Mouse (Mus musculus) forebrain, embryonic 14.5 days (tissue): ENCODE results near the gene Anks1b. TPM values are rescaled to one million over a fixed set of nuclear protein-coding genes. Genes with fewer than 3 reads are reported as not detected.

ENCODE experiments used
- ATAC-seq: fragments of 200-750 bp; cut with Nextera tagmentation; 2 replicates; pipeline ENCODE4 v1.8.0; 2017; ENCODE audit warnings: mild to moderate bottlenecking, moderate library complexity
- DNase-seq: peaks from one replicate; pipeline ENCODE4 v3.0.0-alpha.2; 2015; ENCODE audit warnings: low spot score
- H3K27ac ChIP-seq: fragments of 300-500 bp; sonication (generic); 2 replicates; pipeline ENCODE4 v1.5.1; 2014; ENCODE audit warnings: low read depth, mild to moderate bottlenecking, control low read depth, low read length, moderate library complexity
- H3K27me3 ChIP-seq: fragments of 300-500 bp; sonication (generic); replicated peaks from 2 replicates; pipeline ENCODE4 v1.6.1; 2014; ENCODE audit warnings: low read length, control low read depth, mixed read lengths; ENCODE audit not compliant: control insufficient read depth, insufficient read depth
- H3K36me3 ChIP-seq: fragments of 300-500 bp; sonication (generic); 2 replicates; pipeline ENCODE4 v1.6.1; 2014; ENCODE audit warnings: low read length, control low read depth; ENCODE audit not compliant: control insufficient read depth, insufficient read depth
- H3K4me1 ChIP-seq: fragments of 300-500 bp; sonication (generic); 2 replicates; pipeline ENCODE4 v1.6.1; 2014; ENCODE audit warnings: antibody characterized with exemption, low read length, control low read depth; ENCODE audit not compliant: control insufficient read depth, insufficient read depth
- H3K4me2 ChIP-seq: fragments of 300-500 bp; sonication (generic); 2 replicates; pipeline ENCODE4 v1.6.1; 2014; ENCODE audit warnings: mild to moderate bottlenecking, control low read depth, low read length
- H3K4me3 ChIP-seq: fragments of 300-500 bp; sonication (generic); 2 replicates; pipeline ENCODE4 v1.5.1; 2014; ENCODE audit warnings: low read depth, low read length, control low read depth
- H3K9ac ChIP-seq: fragments of 300-500 bp; sonication (generic); 2 replicates; pipeline ENCODE4 v1.6.1; 2014; ENCODE audit warnings: mild to moderate bottlenecking, low read length, control low read depth, moderate library complexity
- H3K9me3 ChIP-seq: fragments of 300-500 bp; sonication (generic); replicated peaks from 2 replicates; pipeline ENCODE4 v1.6.1; 2016; ENCODE audit warnings: low read length, control low read depth, mixed read lengths; ENCODE audit not compliant: control insufficient read depth
- WGBS: fragments of 180-500 bp; shearing (Covaris S2); extraction: QIAGEN DNeasy Blood & Tissue Kit; methylation state at CpG from one replicate; pipeline ENCODE4 v1.1.7; 2014; 5-methylcytosine and 5-hydroxymethylcytosine counted together
- polyA plus RNA-seq: library from polyadenylated mRNA; unstranded; fragments of >200 nt; fragmentation: Nextera tagmentation; extraction: Ambion mirVana; gene quantifications from 2 replicates; pipeline ENCODE4 v1.2.1, GENCODE M21; 2014

Anks1b gene
- polyA plus RNA-seq, 1 experiment from 2014 or later = 36.0 TPM

GRCm38 (mm10) chr10:90897894-90898293 is 1024.6 kb downstream of the Anks1b start:
- Histone ChIP-seq H3K36me3 (no peaks in the 10 kb centered on the region), H3K9ac (no peak overlapping the region), H3K27me3 (no peaks in the 10 kb centered on the region), H3K4me1 (no peaks in the 10 kb centered on the region), H3K9me3 (no peaks in the 10 kb centered on the region), H3K4me3 (no peak overlapping the region), H3K4me2 (no peak overlapping the region), H3K27ac (no peak overlapping the region)
- WGBS = 73% methylated on average over 3 of the region's 3 CpGs
- DNase-seq = no peak
- no peak for ATAC-seq

GRCm38 (mm10) chr10:90904185-90904584 is 1030.9 kb downstream of the Anks1b start:
- no peak for ATAC-seq
- Histone ChIP-seq H3K9me3 (no peaks in the 10 kb centered on the region), H3K4me2 (no peak overlapping the region), H3K9ac (no peak overlapping the region), H3K4me1 (no peaks in the 10 kb centered on the region), H3K27me3 (no peaks in the 10 kb centered on the region), H3K36me3 (no peaks in the 10 kb centered on the region), H3K27ac (no peak overlapping the region), H3K4me3 (no peak overlapping the region)
- DNase-seq = no peak

GRCm38 (mm10) chr10:90907381-90907780 is 1034.1 kb downstream of the Anks1b start:
- H3K4me1 ChIP-seq = no peaks in the 10 kb centered on the region
- no peak overlapping the region for H3K27ac ChIP-seq
- DNase-seq = no peak
- no peak overlapping the region for H3K4me2 ChIP-seq
- no peaks in the 10 kb centered on the region for H3K9me3 ChIP-seq
- WGBS = 79% methylated on average over 8 of the region's 8 CpGs
- no peak overlapping the region for H3K9ac ChIP-seq
- no peak overlapping the region for H3K4me3 ChIP-seq
- no peak for ATAC-seq
- no peaks in the 10 kb centered on the region for H3K36me3 ChIP-seq
- no peaks in the 10 kb centered on the region for H3K27me3 ChIP-seq

- Histone ChIP-seq H3K36me3 (0 out of 2 replicates have a peak, but pooled peaks cover 2% of the 10 kb centered on the region), H3K27ac (no peak overlapping the region), H3K4me1 (no peaks in the 10 kb centered on the region), H3K4me3 (no peak overlapping the region), H3K4me2 (no peak overlapping the region), H3K9me3 (no peaks in the 10 kb centered on the region), H3K27me3 (no peaks in the 10 kb centered on the region; the same call in 1 of the 2 replicates), H3K9ac (no peak overlapping the region)
- DNase-seq (no peak), ATAC-seq (no peak)
- 84% methylated on average over 7 of the region's 7 CpGs for WGBS
These were observed 1050.2 kb downstream of the Anks1b start for GRCm38 (mm10) chr10:90923476-90923875.

GRCm38 (mm10) chr10:90933088-90933487 is 1059.8 kb downstream of the Anks1b start:
- no peaks in the 10 kb centered on the region for H3K36me3 ChIP-seq
- no peak overlapping the region for H3K9ac ChIP-seq
- no peak overlapping the region for H3K4me3 ChIP-seq
- H3K4me1 ChIP-seq = no peaks in the 10 kb centered on the region
- H3K4me2 ChIP-seq = no peak overlapping the region
- no peak overlapping the region for H3K27ac ChIP-seq
- ATAC-seq (no peak), DNase-seq (no peak)
- no peaks in the 10 kb centered on the region for H3K27me3 ChIP-seq
- 87% methylated on average over 5 of the region's 5 CpGs for WGBS
- H3K9me3 ChIP-seq = no peaks in the 10 kb centered on the region

- Histone ChIP-seq H3K27ac (no peak overlapping the region), H3K9ac (no peak overlapping the region), H3K27me3 (no peaks in the 10 kb centered on the region), H3K9me3 (no peaks in the 10 kb centered on the region), H3K4me3 (no peak overlapping the region), H3K4me2 (no peak overlapping the region), H3K4me1 (no peaks in the 10 kb centered on the region), H3K36me3 (no peaks in the 10 kb centered on the region)
- 51% methylated on average over 13 of the region's 13 CpGs for WGBS
- ATAC-seq (peak; percentile 44; the same call in 1 of the 2 replicates), DNase-seq (peak; percentile 44)
These were observed 1061.4 kb downstream of the Anks1b start for GRCm38 (mm10) chr10:90934678-90935077.

- no peaks in the 10 kb centered on the region for H3K36me3 ChIP-seq
- H3K4me3 ChIP-seq = no peak overlapping the region
- no peaks in the 10 kb centered on the region for H3K4me1 ChIP-seq
- ATAC-seq (no peak), DNase-seq (no peak)
- no peak overlapping the region for H3K27ac ChIP-seq
- no peak overlapping the region for H3K4me2 ChIP-seq
- H3K9ac ChIP-seq = no peak overlapping the region
- H3K27me3 ChIP-seq = no peaks in the 10 kb centered on the region
- WGBS = 89% methylated on average over 5 of the region's 5 CpGs
- H3K9me3 ChIP-seq = no peaks in the 10 kb centered on the region
These were observed 1064.6 kb downstream of the Anks1b start for GRCm38 (mm10) chr10:90937721-90938460.

GRCm38 (mm10) chr10:90940521-90941520 is 1067.5 kb downstream of the Anks1b start:
- H3K27me3 ChIP-seq = no peaks in the 10 kb centered on the region
- no peak overlapping the region for H3K4me2 ChIP-seq
- ATAC-seq = no peak
- 89% methylated on average over 15 of the region's 15 CpGs for WGBS
- no peaks in the 10 kb centered on the region for H3K4me1 ChIP-seq
- no peak overlapping the region for H3K9ac ChIP-seq
- H3K36me3 ChIP-seq = no peaks in the 10 kb centered on the region
- H3K27ac ChIP-seq = no peak overlapping the region
- no peak for DNase-seq
- no peaks in the 10 kb centered on the region for H3K9me3 ChIP-seq
- H3K4me3 ChIP-seq = no peak overlapping the region
